Mouse (Mus musculus): ENCODE data around the gene Specc1l. TPM values are rescaled to one million over a fixed set of nuclear protein-coding genes. Genes with fewer than 3 reads are reported as not detected.
"Not testable (repeated sequence)": the region's sequence is repeated elsewhere in the genome, so short reads cannot be mapped to it uniquely, and the experiment has no call there.

Gene Specc1l
- total RNA-seq, 2 experiments from 2014 or later = 31.2 to 33.5 TPM

- DNase-seq = no peak
These were observed 70.8 kb downstream of the Specc1l start for GRCm38 (mm10) chr10:75282648-75283047.

- no peak for DNase-seq
These were observed 71.9 kb downstream of the Specc1l start for GRCm38 (mm10) chr10:75283821-75284220.

- no peak for DNase-seq
These were observed 76.7 kb downstream of the Specc1l start for GRCm38 (mm10) chr10:75288579-75288978.

DNA sequence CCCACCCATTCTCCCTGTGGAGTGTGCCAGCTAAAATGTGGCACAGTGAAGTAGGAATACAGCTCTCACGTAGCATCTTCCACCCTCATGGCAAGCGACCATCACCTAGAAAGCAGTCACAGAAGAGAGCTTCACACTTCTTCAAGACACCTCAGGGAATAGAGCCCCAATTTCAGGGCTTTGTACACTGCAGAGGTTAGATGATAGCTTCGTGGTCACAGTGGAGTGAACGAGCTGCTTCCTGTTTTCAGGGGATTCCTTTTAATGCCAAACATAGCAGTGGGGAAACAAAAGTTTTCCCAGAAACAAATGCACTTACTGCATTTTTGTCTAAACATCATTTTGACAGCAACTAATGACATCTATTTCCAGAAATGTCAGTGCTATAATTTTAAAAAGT, 77.5 kb downstream of the Specc1l start:
- DNase-seq = no peak

DNA sequence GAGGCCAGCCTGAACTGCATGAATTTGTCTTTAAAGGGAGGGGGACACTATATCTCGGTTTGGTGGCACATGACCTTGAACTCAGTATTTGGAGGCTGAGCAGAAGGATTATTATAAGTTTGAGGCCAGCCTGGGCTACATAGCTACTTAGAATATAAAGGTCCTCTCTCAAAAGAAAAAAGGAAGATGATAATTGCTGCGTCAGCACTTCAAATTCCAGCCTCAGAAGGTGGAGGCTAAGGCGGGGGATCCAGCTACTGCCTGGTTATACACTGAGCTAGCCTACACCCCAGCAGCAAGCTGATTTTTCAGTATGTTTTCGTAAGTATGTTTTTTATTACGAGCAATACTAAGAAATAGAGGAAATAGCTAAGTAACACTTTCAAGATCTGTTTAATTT, 78.8 kb downstream of the Specc1l start:
- DNase-seq = no peak

DNA sequence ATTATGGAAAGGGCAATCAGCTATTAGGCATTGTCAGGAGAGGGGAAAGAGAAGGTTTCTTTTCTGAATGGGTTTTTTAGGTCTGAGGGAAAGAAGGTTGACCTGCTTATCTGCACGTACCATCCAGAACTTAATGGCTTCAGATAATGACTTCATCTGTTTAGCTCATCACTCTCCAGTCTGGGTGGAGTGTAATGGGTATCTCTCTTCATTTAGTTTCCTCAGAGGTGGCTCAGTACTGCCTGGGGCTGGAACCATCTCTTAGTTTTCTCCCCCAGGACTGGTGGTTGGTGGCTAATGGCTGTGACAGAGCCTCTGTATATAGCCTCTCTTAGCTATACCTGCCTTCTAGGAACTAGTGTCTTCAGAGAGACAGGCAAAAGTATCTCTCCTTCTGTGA, 79.5 kb downstream of the Specc1l start:
- DNase-seq = no peak

DNA sequence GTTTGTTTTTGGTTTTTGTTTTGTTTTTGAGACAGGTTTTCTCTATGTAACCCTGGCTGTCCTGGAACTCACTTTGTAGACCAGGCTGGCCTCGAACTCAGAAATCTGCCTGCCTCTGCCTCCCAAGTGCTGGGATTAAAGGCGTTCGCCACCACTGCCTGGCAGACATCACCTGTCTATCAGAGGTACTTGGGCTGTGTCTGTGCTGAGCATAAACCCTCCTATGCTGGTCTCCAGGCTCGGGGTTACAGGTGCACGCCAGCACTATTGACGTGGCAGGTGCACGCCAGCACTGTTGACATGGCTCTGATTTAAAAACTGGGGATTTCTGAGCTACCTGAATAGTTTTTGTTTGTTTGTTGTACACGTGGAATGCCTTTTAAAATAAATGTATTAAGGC, 80.3 kb downstream of the Specc1l start:
- DNase-seq = not testable (repeated sequence)

DNA sequence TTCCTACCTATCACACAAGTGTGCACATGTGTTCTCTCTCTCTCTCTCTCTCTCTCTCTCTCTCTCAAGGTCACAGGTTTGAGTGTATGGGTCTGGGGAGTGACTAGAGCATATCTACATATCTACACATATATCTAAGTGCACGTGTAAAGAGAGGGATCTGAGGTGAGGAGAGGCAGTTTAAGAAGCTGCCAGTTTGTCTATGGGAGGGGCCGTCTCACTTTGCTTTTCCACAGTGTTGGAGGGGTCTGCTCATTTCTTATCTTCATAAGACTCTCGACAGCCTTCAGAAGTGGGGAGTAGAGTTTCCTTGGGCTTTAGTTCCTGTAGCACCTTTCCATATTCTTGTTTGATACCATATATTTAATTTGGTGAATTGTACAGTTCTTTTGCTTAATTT, 81.4 kb downstream of the Specc1l start:
- DNase-seq = no peak

DNA sequence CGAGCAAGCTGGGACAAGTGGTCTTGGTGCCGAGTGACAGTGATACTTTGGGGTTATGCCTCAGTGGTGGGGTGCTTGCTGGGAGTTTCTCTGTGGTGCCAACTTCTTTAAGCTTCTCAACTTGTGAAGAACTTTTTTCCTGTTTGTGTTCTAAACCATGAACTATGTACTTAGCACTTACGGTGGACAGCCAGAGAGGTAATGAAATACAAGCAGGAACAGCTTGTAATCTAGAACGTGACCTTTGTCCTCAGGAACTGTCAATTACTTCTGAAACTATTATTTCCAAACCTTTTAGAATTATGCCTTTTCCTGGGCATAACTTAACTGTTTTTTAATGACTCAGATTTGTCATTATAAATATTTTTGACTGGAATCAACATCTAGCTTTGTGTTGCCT, 82.5 kb downstream of the Specc1l start:
- DNase-seq = no peak

DNA sequence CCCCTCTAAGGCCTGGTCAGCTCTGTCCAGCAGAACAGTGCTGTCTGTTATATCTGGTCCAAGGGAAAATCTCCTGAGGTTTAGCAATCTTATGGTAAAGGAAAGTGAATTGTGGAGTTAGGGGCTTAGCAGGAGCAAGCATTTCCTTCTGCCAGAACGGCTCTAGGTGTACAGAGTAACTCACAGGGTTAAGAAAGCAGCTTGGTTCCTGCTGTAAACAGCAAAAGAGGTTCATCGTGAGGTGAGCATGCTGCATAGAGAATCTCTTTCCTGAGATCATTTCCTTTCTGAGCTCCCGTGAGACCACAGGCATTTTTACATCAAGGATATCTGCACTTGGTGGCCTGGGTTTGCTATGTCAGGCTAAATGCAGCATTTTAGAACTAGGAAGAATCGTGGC, 83.1 kb downstream of the Specc1l start:
- DNase-seq = no peak

GRCm38 (mm10) chr10:75298608-75299007, 86.7 kb downstream of the Specc1l start:
- no peak for DNase-seq

DNA sequence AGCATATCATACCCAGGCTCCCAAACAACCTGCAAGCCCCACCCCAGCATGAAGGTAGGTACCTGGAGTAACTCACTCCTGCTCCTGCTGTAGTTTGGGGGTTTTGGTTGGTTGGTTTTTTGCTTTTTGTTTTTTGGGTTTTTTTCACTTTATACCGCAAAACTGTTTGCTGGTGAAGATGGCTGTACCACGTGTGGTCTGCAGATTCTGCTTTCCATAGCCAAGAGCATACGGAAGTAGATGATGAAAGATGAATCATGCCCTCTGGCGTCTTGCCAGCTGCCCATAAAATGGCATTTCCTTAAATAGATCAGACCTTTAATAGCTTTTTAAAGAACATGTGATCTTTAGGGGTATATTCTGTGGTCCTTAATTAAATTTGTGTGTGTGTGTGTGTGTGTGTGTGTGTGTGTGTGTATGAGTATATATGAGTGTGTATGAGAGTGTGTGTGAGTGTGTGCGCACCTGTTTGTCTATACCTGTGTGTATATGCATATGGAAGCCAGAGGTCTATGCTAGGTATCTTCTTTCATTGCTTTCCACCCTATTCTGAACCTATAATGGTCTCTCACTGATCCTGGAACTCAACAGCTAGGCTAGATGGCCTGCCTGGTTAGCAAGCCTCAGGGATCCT, 88.0 kb downstream of the Specc1l start:
- DNase-seq = no peak

DNA sequence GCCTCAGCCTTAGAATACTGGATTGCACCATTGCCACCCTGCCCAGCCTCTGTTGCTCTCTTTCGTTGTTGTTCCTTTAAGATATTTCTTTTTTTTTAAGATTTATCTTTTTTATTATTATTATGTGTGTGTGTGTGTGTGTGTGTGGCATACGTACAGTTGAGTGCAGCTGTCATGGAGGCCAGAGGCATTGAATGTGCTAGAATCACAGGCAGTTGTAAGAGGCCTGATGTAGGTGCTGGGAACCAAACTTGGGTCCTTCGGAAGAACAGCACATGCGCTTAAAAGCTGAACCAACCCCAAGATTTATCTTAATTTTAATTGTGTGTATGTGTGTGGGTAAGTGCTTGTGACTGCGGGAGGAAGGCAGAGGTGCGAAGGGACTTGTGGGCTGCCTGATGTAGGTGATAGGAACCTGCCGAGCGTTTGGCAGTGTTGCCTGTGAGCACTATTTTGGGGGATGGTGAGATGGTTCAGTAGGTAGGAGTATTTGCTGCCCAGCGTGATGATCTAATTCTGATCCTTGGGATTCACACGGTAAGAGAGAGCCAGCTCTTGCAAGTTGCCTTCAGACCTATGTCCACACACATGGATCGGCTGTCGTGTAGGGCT, 89.4 kb downstream of the Specc1l start:
- DNase-seq = no peak

DNA sequence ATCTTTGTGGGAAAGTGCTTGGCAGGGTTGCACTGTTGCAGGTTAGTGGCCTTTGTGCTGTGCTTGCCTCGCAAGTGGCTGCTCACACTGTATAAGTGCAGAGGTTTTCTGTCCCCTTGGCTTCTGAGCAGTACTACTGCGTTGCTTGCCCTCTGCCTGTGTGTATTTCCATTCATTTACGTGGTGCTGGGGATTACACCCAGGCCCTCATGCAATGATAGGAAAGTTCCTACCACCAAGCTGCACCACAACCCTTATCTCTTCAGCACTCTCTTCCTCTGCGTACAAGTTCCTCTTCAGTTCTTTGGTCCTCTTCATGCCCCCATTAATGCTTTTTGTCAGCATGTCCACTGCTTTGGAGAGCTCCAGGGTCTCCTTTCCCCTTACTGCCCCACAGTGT, 90.1 kb downstream of the Specc1l start:
- no peak for DNase-seq

- no peak for DNase-seq
These were observed 90.7 kb downstream of the Specc1l start for GRCm38 (mm10) chr10:75302536-75302935.

DNA sequence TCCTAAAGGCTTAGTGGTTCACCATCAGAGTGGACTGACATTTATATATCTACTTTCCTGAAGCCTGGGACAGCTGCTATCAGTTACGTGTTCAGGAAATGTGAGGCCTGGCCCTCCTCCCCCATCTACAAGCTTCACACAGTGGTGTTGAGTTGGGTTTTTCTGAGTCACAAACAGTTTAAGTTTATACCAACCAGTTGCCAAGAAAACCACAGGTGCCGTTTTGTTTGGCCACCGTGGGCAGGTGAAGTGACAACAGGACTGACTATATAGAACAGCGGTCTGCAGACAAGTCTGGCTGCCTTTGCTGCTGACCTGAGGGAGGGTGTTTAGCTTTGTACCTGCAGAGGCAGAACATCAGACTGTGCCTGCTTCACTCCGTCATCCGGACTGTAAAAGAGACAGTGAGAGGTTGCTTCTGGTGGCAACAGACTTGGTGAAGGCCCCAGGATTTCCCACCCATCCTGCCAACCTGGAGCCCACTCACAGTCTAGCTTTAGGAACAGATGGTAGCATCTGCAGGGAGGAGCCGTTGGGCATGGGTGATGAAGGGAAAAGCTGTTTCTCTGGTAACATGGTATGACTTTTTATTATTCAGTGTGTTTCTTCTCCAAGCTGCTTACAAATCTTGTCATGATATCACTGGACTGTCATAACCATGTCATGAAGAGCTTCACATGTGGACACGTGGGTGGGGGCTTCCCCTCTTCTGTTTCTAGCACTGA, 91.6 kb downstream of the Specc1l start:
- DNase-seq = no peak

DNA sequence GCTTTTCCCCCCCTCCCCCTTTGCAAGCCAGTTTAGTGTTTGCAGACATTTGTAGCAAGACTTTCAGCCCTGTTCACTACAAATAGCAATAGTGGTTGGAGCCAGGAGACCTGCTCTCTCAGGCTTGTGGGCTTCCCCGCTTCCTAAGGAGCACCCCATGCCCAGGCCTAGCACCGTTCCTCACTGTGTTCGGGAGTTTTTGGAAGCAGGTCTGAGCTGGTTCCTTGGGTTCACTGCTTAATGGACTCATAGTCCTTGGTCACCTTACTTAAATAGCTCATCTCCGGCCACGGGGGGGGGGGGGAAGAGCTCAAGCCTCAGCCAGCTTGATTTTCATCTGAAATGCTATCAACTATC, 92.2 kb downstream of the Specc1l start:
- DNase-seq = no peak

DNA sequence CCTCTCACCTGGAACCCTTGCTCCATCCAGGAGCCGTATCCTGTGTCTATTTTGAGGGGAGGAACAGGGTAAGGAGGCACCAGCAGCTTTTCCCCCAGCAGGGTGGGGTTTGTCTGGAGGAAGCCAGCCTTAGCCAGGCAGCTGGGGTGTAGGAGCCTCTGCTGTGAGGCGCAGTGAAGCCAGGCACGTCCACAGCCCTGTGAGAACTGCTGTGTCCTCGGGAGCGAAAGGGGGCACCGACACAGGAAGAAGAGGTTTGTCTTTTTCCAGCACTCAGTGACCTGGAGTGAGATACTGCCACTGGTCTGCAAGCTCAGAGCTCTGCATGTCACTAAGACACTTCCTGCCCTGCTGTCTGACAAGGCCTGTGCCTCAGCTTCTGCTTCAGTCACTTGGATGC, 92.5 kb downstream of the Specc1l start:
- no peak for DNase-seq

- DNase-seq = no peak
These were observed 95.3 kb downstream of the Specc1l start for GRCm38 (mm10) chr10:75307130-75307529.

DNA sequence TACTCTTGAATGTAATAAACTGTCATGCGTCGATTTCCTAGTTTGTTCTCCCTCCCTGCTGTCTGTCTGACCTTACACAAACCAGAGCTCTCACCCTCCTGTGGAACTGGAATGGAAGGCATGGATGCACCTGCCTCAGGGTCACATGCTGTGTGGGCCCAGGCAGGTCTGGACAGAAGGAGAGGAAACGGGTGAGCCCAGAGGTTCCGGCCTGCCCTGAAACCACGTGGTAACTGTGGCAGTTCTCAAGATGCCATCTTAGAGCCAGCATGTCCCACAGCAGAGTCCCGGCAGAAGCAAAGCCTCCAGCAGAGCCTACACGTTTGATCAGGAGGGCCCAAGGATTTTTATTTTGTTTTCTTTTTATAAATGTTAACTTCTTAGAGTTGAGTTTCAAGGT, 100.5 kb downstream of the Specc1l start:
- DNase-seq = no peak

DNA sequence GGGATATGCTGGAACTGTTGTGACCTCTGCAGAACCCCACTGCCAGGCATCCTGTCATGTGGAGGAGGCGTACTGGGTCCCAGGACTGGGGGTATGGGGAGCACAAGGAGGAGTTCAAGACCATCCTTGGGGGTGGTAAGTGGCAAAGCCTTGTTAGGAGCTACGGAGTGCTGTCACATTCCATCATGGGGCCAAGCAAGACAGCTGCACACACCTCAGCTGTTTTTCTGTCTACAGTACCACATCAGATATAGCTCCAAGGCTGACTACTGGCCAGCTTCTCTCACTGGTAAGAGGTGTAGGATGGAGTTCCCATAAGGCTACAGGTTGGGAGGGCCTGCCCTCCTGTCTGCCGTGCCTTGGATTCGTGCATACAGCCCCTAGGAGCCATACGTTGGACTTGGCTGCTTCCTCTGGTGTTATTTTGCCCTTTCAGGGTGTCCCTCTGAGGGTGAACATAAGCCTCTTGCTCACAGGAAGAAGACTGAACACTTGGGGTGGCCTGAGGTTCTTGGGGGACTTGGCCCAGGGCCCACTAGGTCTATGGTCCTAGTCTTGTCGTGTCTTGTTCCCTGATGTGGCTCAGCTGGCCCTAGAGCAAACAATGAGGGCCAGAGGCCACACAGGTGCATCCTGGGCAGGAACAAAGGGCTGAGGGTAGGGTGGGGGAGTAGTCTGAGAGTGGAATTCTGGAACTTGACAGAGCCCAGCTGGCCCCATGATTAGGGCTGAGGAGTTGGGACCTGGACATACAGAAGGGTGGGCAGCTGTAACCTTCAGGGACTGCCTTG, 102.5 kb downstream of the Specc1l start:
- peak; percentile 41 for DNase-seq

DNA sequence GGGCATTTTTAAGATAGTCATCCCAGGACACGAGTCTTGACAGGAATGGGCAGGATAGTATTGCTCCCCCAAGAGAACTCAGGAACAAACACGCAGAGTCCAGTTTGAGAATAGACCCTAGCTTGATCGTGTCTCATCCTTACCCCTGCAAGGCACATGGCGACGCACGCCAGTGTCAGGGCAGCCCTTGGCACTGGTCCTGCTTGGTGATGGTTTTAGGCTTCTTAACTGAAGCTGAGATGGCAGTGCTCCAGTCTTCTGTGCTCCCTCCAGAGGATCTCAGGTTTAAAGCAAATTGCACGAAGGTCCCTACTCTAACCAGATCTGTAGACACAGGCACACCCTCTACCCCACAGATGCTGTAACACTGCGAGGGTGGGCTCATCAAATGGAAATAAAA, 103.9 kb downstream of the Specc1l start:
- DNase-seq = no peak

- DNase-seq = no peak
These were observed 104.6 kb downstream of the Specc1l start for GRCm38 (mm10) chr10:75316472-75316871.

DNA sequence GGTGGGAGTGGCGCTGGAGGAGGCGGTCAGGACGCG, 104.8 kb downstream of the Specc1l start, which contains the start of gene Adora2a:
TSS of gene Adora2a (plus strand) at position 6 of the 36 bp plus-strand sequence.
- DNase-seq = no peak

Data from gastrocnemius, postnatal 25 days (tissue).